Mouse (Mus musculus): ENCODE data around the gene C030005K15Rik.

DNA sequence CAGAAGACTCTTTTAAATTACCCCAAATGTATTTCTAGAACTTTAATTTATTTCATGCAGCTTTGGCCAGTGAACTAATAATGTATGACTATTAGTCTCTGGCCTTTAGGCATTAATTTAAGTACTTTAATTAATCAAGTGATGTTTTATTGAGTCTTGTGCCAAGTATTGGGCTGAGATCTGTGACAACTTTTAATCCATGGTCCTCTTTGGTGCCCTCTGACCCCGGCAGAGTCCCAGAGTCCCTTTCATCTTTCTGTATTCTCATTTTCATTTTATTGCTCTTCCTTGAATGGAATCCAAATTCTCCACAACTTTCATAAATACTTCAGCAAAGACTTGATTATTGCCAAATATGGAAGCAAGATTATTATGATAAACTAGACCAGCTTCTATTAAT, 5.9 kb downstream of the C030005K15Rik start:
- TF ChIP-seq CTCF (IDR thresholded peaks at IDR 0.05; ENCODE audit: borderline replicate concordance, insufficient read depth, low read length) (no peak), POLR2A (IDR thresholded peaks at IDR 0.05; ENCODE audit: low read depth, low read length) (no peak)

Measured in embryonic fibroblast, embryonic 13.5 days (primary cell).